Comparison of ENCODE assay signal across 8 mouse cellular contexts in genomic region chr19:16599298-16599970, GRCm38 (mm10).
DNase-seq lines count a peak whose midpoint lies in the region; ATAC-seq and TF ChIP-seq lines count a peak whose summit lies in the region.

No protein-coding gene starts in this region.

- peak; percentile 37 for ATAC-seq in embryonic facial prominence, embryonic 12.5 days (ENCODE audit: insufficient number of reproducible peaks, insufficient read depth, low FRiP score, low TSS enrichment)
- ATAC-seq in limb, embryonic 13.5 days (ENCODE audit: low FRiP score, low read depth) = peak; percentile 74
- peak; percentile 79 for ATAC-seq in stomach, embryonic 14.5 days (ENCODE audit: insufficient number of reproducible peaks, insufficient read depth, low FRiP score, low read depth)

- H3K4me1 ChIP-seq in embryonic facial prominence, embryonic 12.5 days = peaks cover 4% of the 10 kb centered on the region; the same call in 1 of the 2 replicates
- H3K4me1 ChIP-seq in limb, embryonic 13.5 days = peaks cover 8% of the 10 kb centered on the region
- H3K4me1 ChIP-seq in stomach, embryonic 14.5 days (ENCODE audit: control insufficient read depth, insufficient read depth, low read length) = peaks cover 26% of the 10 kb centered on the region

- no peaks in the 10 kb centered on the region for H3K36me3 ChIP-seq in C2C12 (ENCODE audit: control insufficient read depth, insufficient read depth)
- H3K36me3 ChIP-seq in embryonic facial prominence, embryonic 12.5 days = no peaks in the 10 kb centered on the region
- no peaks in the 10 kb centered on the region for H3K36me3 ChIP-seq in limb, embryonic 13.5 days
- H3K36me3 ChIP-seq in myocyte (ENCODE audit: control insufficient read depth, insufficient read depth) = no peaks in the 10 kb centered on the region
- no peaks in the 10 kb centered on the region for H3K36me3 ChIP-seq in stomach, embryonic 14.5 days (ENCODE audit: control insufficient read depth, insufficient read depth, low read length)

- TF ChIP-seq POLR2A in myocyte (IDR thresholded peaks at IDR 0.05; ENCODE audit: insufficient read length, low read depth) = no peak

- H3K4me3 ChIP-seq in C2C12 (ENCODE audit: insufficient read depth, poor library complexity, severe bottlenecking) (no peak overlapping the region), myocyte (no peak overlapping the region)
- no peak overlapping the region for H3K4me3 ChIP-seq in embryonic facial prominence, embryonic 12.5 days
- H3K4me3 ChIP-seq in limb, embryonic 13.5 days = no peak overlapping the region
- H3K4me3 ChIP-seq in stomach, embryonic 14.5 days (ENCODE audit: low read depth, low read length) = no peak overlapping the region

- no peak overlapping the region for H3K9ac ChIP-seq in embryonic facial prominence, embryonic 12.5 days
- H3K9ac ChIP-seq in limb, embryonic 13.5 days = no peak overlapping the region
- no peak overlapping the region for H3K9ac ChIP-seq in stomach, embryonic 14.5 days (replicated peaks; ENCODE audit: low read depth, low read length)

- H3K79me2 ChIP-seq in C2C12 (ENCODE audit: control insufficient read depth, insufficient read depth) (no peaks in the 10 kb centered on the region), myocyte (ENCODE audit: control insufficient read depth, insufficient read depth) (no peaks in the 10 kb centered on the region)

- no peak overlapping the region for H3K4me2 ChIP-seq in embryonic facial prominence, embryonic 12.5 days (replicated peaks)
- H3K4me2 ChIP-seq in limb, embryonic 13.5 days (replicated peaks) = peak overlapping the region; percentile 43
- peak overlapping the region; percentile 25 for H3K4me2 ChIP-seq in myocyte (ENCODE audit: low read depth)
- H3K4me2 ChIP-seq in stomach, embryonic 14.5 days (replicated peaks; ENCODE audit: low read depth, low read length) = peak overlapping the region; percentile 26

- H3K79me3 ChIP-seq in C2C12 (ENCODE audit: low read depth) = no peaks in the 10 kb centered on the region

- H3K9me3 ChIP-seq in embryonic facial prominence, embryonic 12.5 days = no peaks in the 10 kb centered on the region
- H3K9me3 ChIP-seq in limb, embryonic 13.5 days = no peaks in the 10 kb centered on the region
- H3K9me3 ChIP-seq in stomach, embryonic 14.5 days (ENCODE audit: control insufficient read depth, low read depth, low read length) = no peaks in the 10 kb centered on the region

- no peak overlapping the region for H3ac ChIP-seq in C2C12 (ENCODE audit: control insufficient read depth, insufficient read length, low read depth)
- no peak overlapping the region for H3ac ChIP-seq in myocyte (ENCODE audit: control insufficient read depth, insufficient read length)

- no peak overlapping the region for H3K27ac ChIP-seq in embryonic facial prominence, embryonic 12.5 days
- no peak overlapping the region for H3K27ac ChIP-seq in limb, embryonic 13.5 days
- H3K27ac ChIP-seq in stomach, embryonic 14.5 days (ENCODE audit: low read length) = no peak overlapping the region

- no peaks in the 10 kb centered on the region for H3K27me3 ChIP-seq in C2C12 (ENCODE audit: control insufficient read depth, insufficient read depth, insufficient read length)
- no peaks in the 10 kb centered on the region for H3K27me3 ChIP-seq in embryonic facial prominence, embryonic 12.5 days
- no peaks in the 10 kb centered on the region for H3K27me3 ChIP-seq in limb, embryonic 13.5 days
- H3K27me3 ChIP-seq in myocyte (ENCODE audit: control insufficient read depth, insufficient read depth, insufficient read length) = no peaks in the 10 kb centered on the region
- no peaks in the 10 kb centered on the region for H3K27me3 ChIP-seq in stomach, embryonic 14.5 days (ENCODE audit: control insufficient read depth, insufficient read depth, low read length)

- peak; percentile 42 for DNase-seq in adrenal gland, postnatal 25 days
- peak; percentile 85 for DNase-seq in heart, adult 8-10 months (ENCODE audit: low spot score)
- DNase-seq in kidney, adult 9 months = peak; percentile 84

- WGBS in embryonic facial prominence, embryonic 12.5 days = 18% methylated on average over 9 of the region's 9 CpGs
- WGBS in limb, embryonic 13.5 days = 13% methylated on average over 9 of the region's 9 CpGs
- WGBS in stomach, embryonic 14.5 days = 19% methylated on average over 9 of the region's 9 CpGs

- TF ChIP-seq CTCF in C2C12 (IDR thresholded peaks at IDR 0.05; ENCODE audit: control insufficient read depth, insufficient read depth, insufficient read length) = peak; percentile 68

TF ChIP-seq in C2C12, 6 proteins besides CTCF, POLR2A, EP300 and RAD21:
- no peak for TF ChIP-seq MYOD1 (IDR thresholded peaks at IDR 0.05; ENCODE audit: control insufficient read depth, insufficient read length, low read depth)
- no peak for TF ChIP-seq FOSL1 (IDR thresholded peaks at IDR 0.05; ENCODE audit: insufficient read depth, low read length, poor library complexity, severe bottlenecking)
- no peak for TF ChIP-seq MAX (IDR thresholded peaks at IDR 0.05)
- TF ChIP-seq MYOG (IDR thresholded peaks at IDR 0.05; ENCODE audit: control insufficient read depth, extremely low read depth, insufficient read length) = no peak
- TF ChIP-seq CEBPB (IDR thresholded peaks at IDR 0.05; ENCODE audit: low read depth) = no peak
- TF ChIP-seq USF1 (IDR thresholded peaks at IDR 0.05; ENCODE audit: low read depth) = no peak
TF ChIP-seq in C2C12: peak in this region for 0.

TF ChIP-seq in myocyte, 11 proteins besides CTCF, POLR2A, EP300 and RAD21:
- no peak for TF ChIP-seq TCF3 (IDR thresholded peaks at IDR 0.05; ENCODE audit: insufficient read length, low read depth)
- no peak for TF ChIP-seq E2F4 (IDR thresholded peaks at IDR 0.05; ENCODE audit: insufficient read depth)
- TF ChIP-seq MYOD1 (IDR thresholded peaks at IDR 0.05; ENCODE audit: control insufficient read depth in 1 of 3, insufficient read length in 2 of 3, low read depth in 2 of 3) = no peak
- TF ChIP-seq MAX (IDR thresholded peaks at IDR 0.05; ENCODE audit: low read depth) = no peak
- TF ChIP-seq CEBPB (IDR thresholded peaks at IDR 0.05; ENCODE audit: insufficient read depth, poor library complexity, severe bottlenecking) = no peak
- TF ChIP-seq SRF (IDR thresholded peaks at IDR 0.05; ENCODE audit: control insufficient read depth, insufficient read length, low read depth) = no peak
- no peak for TF ChIP-seq MYOG (IDR thresholded peaks at IDR 0.05; ENCODE audit: control insufficient read depth in 1 of 3, insufficient read depth in 1 of 3, insufficient read length in 2 of 3, low read depth in 2 of 3)
- TF ChIP-seq USF1 (IDR thresholded peaks at IDR 0.05; ENCODE audit: low read depth) = no peak
- no peak for TF ChIP-seq TCF12 (IDR thresholded peaks at IDR 0.05; ENCODE audit: insufficient read depth, poor library complexity, severe bottlenecking)
- TF ChIP-seq POLR2AphosphoS2 (IDR thresholded peaks at IDR 0.05; ENCODE audit: insufficient read length, low read depth) = no peak
- TF ChIP-seq REST (IDR thresholded peaks at IDR 0.05; ENCODE audit: insufficient read depth, insufficient read length) = no peak
TF ChIP-seq in myocyte: peak in this region for 0.
